7 mouse cellular contexts compared by ENCODE assay signal in the genomic region with DNA sequence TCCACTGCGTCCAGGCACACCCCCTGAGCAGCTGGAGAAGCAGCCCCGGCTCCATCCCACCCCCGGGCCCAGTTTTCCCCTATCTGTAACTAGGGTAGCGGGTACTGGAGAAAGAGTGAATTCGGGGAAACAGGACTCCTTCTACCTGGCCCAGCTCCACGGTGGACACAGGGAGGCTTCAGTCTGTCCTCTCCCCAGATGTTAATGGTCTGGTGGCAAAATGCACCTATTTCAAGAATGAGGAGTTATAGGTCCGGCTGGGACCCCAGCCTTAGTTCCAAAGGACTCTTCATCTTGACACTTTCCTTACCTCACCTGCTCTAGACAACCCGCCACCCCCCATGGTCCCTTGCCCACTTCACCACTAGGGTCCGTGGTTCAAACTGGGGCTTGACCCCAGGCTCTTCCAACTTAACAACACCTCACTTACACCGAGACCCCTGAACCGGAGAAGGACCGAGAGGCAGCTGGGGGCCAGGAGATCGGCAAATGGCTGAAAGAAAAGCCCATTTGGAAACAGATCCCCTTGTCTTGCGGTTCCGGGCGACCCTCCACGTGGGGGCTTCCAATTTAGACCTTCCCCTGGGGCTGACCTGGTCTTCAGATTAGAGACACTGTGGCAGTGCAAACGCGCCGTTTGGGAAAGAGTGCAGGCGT. TPM values are rescaled to one million over a fixed set of nuclear protein-coding genes. Genes with fewer than 3 reads are reported as not detected.
DNase-seq lines count a peak whose midpoint lies in the region; ATAC-seq and TF ChIP-seq lines count a peak whose summit lies in the region.

No protein-coding gene starts in this region.

- H3K9ac ChIP-seq in lung, embryonic 14.5 days, result peak overlapping the region; percentile 75
- H3K9ac ChIP-seq in forebrain, embryonic 15.5 days (replicated peaks), result peak overlapping the region; percentile 63
- H3K9ac ChIP-seq in limb, embryonic 13.5 days, result peak overlapping the region; percentile 97

- WGBS in lung, embryonic 14.5 days, result 1% methylated on average over 21 of the region's 21 CpGs
- WGBS in forebrain, embryonic 15.5 days, result 8% methylated on average over 21 of the region's 21 CpGs
- WGBS in limb, embryonic 13.5 days, result under 1% methylated on average over 21 of the region's 21 CpGs
- WGBS in olfactory bulb, adult 2 months, result 19% methylated on average over 21 of the region's 21 CpGs

- H3K27me3 ChIP-seq in lung, embryonic 14.5 days (ENCODE audit: insufficient read depth, low read length), result no peaks in the 10 kb centered on the region
- 0 out of 2 replicates have a peak, but pooled peaks cover 3% of the 10 kb centered on the region for H3K27me3 ChIP-seq in forebrain, embryonic 15.5 days
- no peaks in the 10 kb centered on the region for H3K27me3 ChIP-seq in limb, embryonic 13.5 days

- H3K4me3 ChIP-seq in lung, embryonic 14.5 days (ENCODE audit: low read depth, low read length), result peak overlapping the region; percentile 72
- H3K4me3 ChIP-seq in forebrain, embryonic 15.5 days, result peak overlapping the region; percentile 63
- H3K4me3 ChIP-seq in limb, embryonic 13.5 days, result peak overlapping the region; percentile 77
- peak overlapping the region; percentile 69 for H3K4me3 ChIP-seq in olfactory bulb, adult 2 months (ENCODE audit: insufficient read depth, low read depth, low read length)

- no peak for DNase-seq in lung, embryonic 14.5 days
- no peak for DNase-seq in lung, postnatal 10 days
- no peak for DNase-seq in ovary, postnatal 10 days (ENCODE audit: low spot score)
- no peak for DNase-seq in adipocyte (ENCODE audit: low spot score)

- no peaks in the 10 kb centered on the region for H3K9me3 ChIP-seq in lung, embryonic 14.5 days (ENCODE audit: low read depth, low read length)
- H3K9me3 ChIP-seq in forebrain, embryonic 15.5 days, result no peaks in the 10 kb centered on the region
- no peaks in the 10 kb centered on the region for H3K9me3 ChIP-seq in limb, embryonic 13.5 days

- peak overlapping the region; percentile 81 for H3K27ac ChIP-seq in lung, embryonic 14.5 days (ENCODE audit: low read depth)
- H3K27ac ChIP-seq in forebrain, embryonic 15.5 days (replicated peaks), result peak overlapping the region; percentile 90
- H3K27ac ChIP-seq in limb, embryonic 13.5 days, result peak overlapping the region; percentile 97
- no peak overlapping the region for H3K27ac ChIP-seq in olfactory bulb, adult 2 months (ENCODE audit: insufficient read depth, low read depth, low read length)

- H3K36me3 ChIP-seq in lung, embryonic 14.5 days (ENCODE audit: insufficient read depth), result peaks cover 17% of the 10 kb centered on the region; the same call in 1 of the 2 replicates
- H3K36me3 ChIP-seq in forebrain, embryonic 15.5 days, result peaks cover 13% of the 10 kb centered on the region; the same call in 1 of the 2 replicates
- peaks cover 23% of the 10 kb centered on the region for H3K36me3 ChIP-seq in limb, embryonic 13.5 days

- TF ChIP-seq CTCF in lung, embryonic 14.5 days (IDR thresholded peaks at IDR 0.05; ENCODE audit: low read depth), result peak; percentile 12; the same call in 1 of the 2 replicates
- no peak for TF ChIP-seq CTCF in olfactory bulb, adult 2 months (IDR thresholded peaks at IDR 0.05; ENCODE audit: insufficient read depth, low read depth, low read length)

- no peak for TF ChIP-seq POLR2A in olfactory bulb, adult 2 months (IDR thresholded peaks at IDR 0.05; ENCODE audit: insufficient read depth, low read depth, low read length)

- no peak for ATAC-seq in lung, embryonic 14.5 days (ENCODE audit: insufficient read depth)
- ATAC-seq in forebrain, embryonic 15.5 days (replicated peaks), result no peak
- ATAC-seq in limb, embryonic 13.5 days (ENCODE audit: low FRiP score, low read depth), result no peak

- H3K4me2 ChIP-seq in lung, embryonic 14.5 days, result peak overlapping the region; percentile 91
- peak overlapping the region; percentile 72 for H3K4me2 ChIP-seq in forebrain, embryonic 15.5 days (replicated peaks)
- H3K4me2 ChIP-seq in limb, embryonic 13.5 days (replicated peaks), result peak overlapping the region; percentile 85

- H3K4me1 ChIP-seq in lung, embryonic 14.5 days (ENCODE audit: insufficient read depth), result peaks cover 22% of the 10 kb centered on the region
- H3K4me1 ChIP-seq in forebrain, embryonic 15.5 days, result peaks cover 57% of the 10 kb centered on the region
- peaks cover 50% of the 10 kb centered on the region for H3K4me1 ChIP-seq in limb, embryonic 13.5 days
- peaks cover 39% of the 10 kb centered on the region for H3K4me1 ChIP-seq in olfactory bulb, adult 2 months (ENCODE audit: control insufficient read depth, insufficient read depth, low read length)

RNA-seq across cellular contexts. Expression of a gene that starts 1.7 kb away (rescaled TPM):
- polyA plus RNA-seq in lung, embryonic 14.5 days (2014; fragmentation: Nextera tagmentation; extraction: Ambion mirVana), result 16.7 and 22.1 TPM in 2 replicates
- 13.7 and 14.6 TPM in 2 replicates for polyA plus RNA-seq in forebrain, embryonic 15.5 days (2015; fragmentation: Nextera tagmentation; extraction: Ambion mirVana)
- polyA plus RNA-seq in limb, embryonic 13.5 days (2015; fragmentation: Nextera tagmentation; extraction: Ambion mirVana), result 31.8 and 32.1 TPM in 2 replicates
- not detected in 2 replicates for polyA plus RNA-seq in olfactory bulb, adult 2 months (2012; ENCODE audit: insufficient read depth, insufficient read length, low replicate concordance, missing spikeins)

RNA-seq across cellular contexts. Expression of a gene that starts 29.1 kb away (rescaled TPM):
- polyA plus RNA-seq in lung, embryonic 14.5 days (2014; fragmentation: Nextera tagmentation; extraction: Ambion mirVana), result 0.72 and 0.89 TPM in 2 replicates
- polyA plus RNA-seq in forebrain, embryonic 15.5 days (2015; fragmentation: Nextera tagmentation; extraction: Ambion mirVana), result 1.7 and 1.8 TPM in 2 replicates
- 0.74 and 1.0 TPM in 2 replicates for polyA plus RNA-seq in limb, embryonic 13.5 days (2015; fragmentation: Nextera tagmentation; extraction: Ambion mirVana)
- not detected in 2 replicates for polyA plus RNA-seq in olfactory bulb, adult 2 months (2012; ENCODE audit: insufficient read depth, insufficient read length, low replicate concordance, missing spikeins)

RNA-seq across cellular contexts. Expression of a gene that starts 39.2 kb away (rescaled TPM):
- polyA plus RNA-seq in lung, embryonic 14.5 days (2014; fragmentation: Nextera tagmentation; extraction: Ambion mirVana), result 3.6 and 4.8 TPM in 2 replicates
- polyA plus RNA-seq in forebrain, embryonic 15.5 days (2015; fragmentation: Nextera tagmentation; extraction: Ambion mirVana), result 24.2 and 24.4 TPM in 2 replicates
- polyA plus RNA-seq in limb, embryonic 13.5 days (2015; fragmentation: Nextera tagmentation; extraction: Ambion mirVana), result 4.3 and 5.3 TPM in 2 replicates
- polyA plus RNA-seq in olfactory bulb, adult 2 months (2012; ENCODE audit: insufficient read depth, insufficient read length, low replicate concordance, missing spikeins), result not detected in 2 replicates

Comparison
In these comparisons a context has a peak if more than half of its experiments do, and no peak if none do; other contexts are left out.
1. RNA of a gene that starts 1.7 kb away (polyA plus RNA-seq): 31.8 to 32.1 TPM in limb, embryonic 13.5 days, 16.7 to 22.1 TPM in lung, embryonic 14.5 days and 13.7 to 14.6 TPM in forebrain, embryonic 15.5 days; not detected in olfactory bulb, adult 2 months; every median in the first group is over 10 times any median in the second.
2. Peak in every context shown above with its lines, with median percentiles within 50 percentile points of each other: H3K4me2 ChIP-seq, H3K4me3 ChIP-seq and H3K9ac ChIP-seq.